Mouse (Mus musculus) G1E (cell line): ENCODE measurements around the gene Tbp.

Source experiments
- CTCF ChIP-seq: IDR thresholded peaks from 2 replicates; pipeline ENCODE4 v1.5.1; 2012; ENCODE audit warnings: low read depth, low read length, inconsistent platforms, mixed read lengths
- GATA1 ChIP-seq: IDR thresholded peaks from 2 replicates; pipeline ENCODE4 v1.6.1; 2012; ENCODE audit warnings: borderline replicate concordance, low read length, inconsistent platforms, mixed read lengths

- TF ChIP-seq CTCF, result no peak
- TF ChIP-seq GATA1, result no peak
Observed at GRCm38 (mm10) chr17:15499656-15500394, at the start of gene Tbp, which contains the start of gene Psmb1.
